Mouse (Mus musculus) limb, embryonic 12.5 days (tissue): ENCODE data around the gene Hoxa5. TPM values are rescaled to one million over a fixed set of nuclear protein-coding genes. Genes with fewer than 3 reads are reported as not detected.
A peak's percentile ranks its signal among the peaks of the same experiment; 100 is the strongest.

Experiments used
- ATAC-seq: fragments of 200-750 bp; cut with Nextera tagmentation; 2 replicates; pipeline ENCODE4 v1.8.0; 2017; ENCODE audit warnings: low read depth, moderate TSS enrichment; ENCODE audit not compliant: insufficient number of reproducible peaks, insufficient read depth, low FRiP score, low TSS enrichment
- H3K27ac ChIP-seq: fragments of 300-500 bp; sonication (generic); 2 replicates; pipeline ENCODE4 v1.5.1; 2016; ENCODE audit warnings: mild to moderate bottlenecking, moderate library complexity
- H3K27me3 ChIP-seq: fragments of 300-500 bp; sonication (generic); 2 replicates; pipeline ENCODE4 v1.6.1; 2016; ENCODE audit warnings: mild to moderate bottlenecking, moderate library complexity
- H3K36me3 ChIP-seq: fragments of 300-500 bp; sonication (generic); 2 replicates; pipeline ENCODE4 v1.6.1; 2016; ENCODE audit warnings: mild to moderate bottlenecking, moderate library complexity
- H3K4me1 ChIP-seq: fragments of 300-500 bp; sonication (generic); replicated peaks from 2 replicates; pipeline ENCODE4 v1.6.1; 2016
- H3K4me2 ChIP-seq: fragments of 300-500 bp; sonication (generic); 2 replicates; pipeline ENCODE4 v1.6.1; 2016; ENCODE audit warnings: mild to moderate bottlenecking, moderate library complexity
- H3K4me3 ChIP-seq: fragments of 300-500 bp; sonication (generic); replicated peaks from 2 replicates; pipeline ENCODE4 v1.5.1; 2016; ENCODE audit warnings: mild to moderate bottlenecking
- H3K9ac ChIP-seq: fragments of 300-500 bp; sonication (generic); replicated peaks from 2 replicates; pipeline ENCODE4 v1.6.1; 2016; ENCODE audit warnings: mild to moderate bottlenecking, moderate library complexity
- H3K9me3 ChIP-seq: fragments of 300-500 bp; sonication (generic); 2 replicates; pipeline ENCODE4 v1.6.1; 2016; ENCODE audit warnings: mild to moderate bottlenecking, moderate library complexity
- WGBS: fragments of 180-500 bp; shearing (Covaris S2); methylation state at CpG from one replicate; pipeline ENCODE4 v1.1.7; 2016; 5-methylcytosine and 5-hydroxymethylcytosine counted together
- polyA plus RNA-seq: library from polyadenylated mRNA; unstranded; fragments of >200 nt; fragmentation: Nextera tagmentation; extraction: Ambion mirVana; gene quantifications from 2 replicates; pipeline ENCODE4 v1.2.1, GENCODE M21; 2016

Hoxa5 gene
- polyA plus RNA-seq, 1 experiment from 2014 or later, result 9.2 TPM

GRCm38 (mm10) chr6:52178918-52179665, 25.3 kb downstream of the Hoxa5 start:
- H3K4me1 ChIP-seq, result peaks cover 87% of the 10 kb centered on the region
- H3K36me3 ChIP-seq, result peaks cover 9% of the 10 kb centered on the region; the same call in 1 of the 2 replicates
- H3K9me3 ChIP-seq, result no peaks in the 10 kb centered on the region
- H3K4me2 ChIP-seq, result peak overlapping the region; percentile 35
- no peak for ATAC-seq
- H3K4me3 ChIP-seq, result peak overlapping the region; percentile 10; the same call in 1 of the 2 replicates
- H3K27ac ChIP-seq, result 0 out of 2 replicates have a peak overlapping the region, but pooled peaks have one; percentile 18
- H3K27me3 ChIP-seq, result peaks cover 78% of the 10 kb centered on the region
- WGBS, result 14% methylated on average over 4 of the region's 4 CpGs
- peak overlapping the region; percentile 34; the same call in 1 of the 2 replicates for H3K9ac ChIP-seq

GRCm38 (mm10) chr6:52177806-52178205, 26.6 kb downstream of the Hoxa5 start:
- Histone ChIP-seq H3K9me3 (no peaks in the 10 kb centered on the region), H3K27me3 (peaks cover 67% of the 10 kb centered on the region), H3K36me3 (0 out of 2 replicates have a peak, but pooled peaks cover 9% of the 10 kb centered on the region), H3K4me2 (peak overlapping the region; percentile 89), H3K9ac (peak overlapping the region; percentile 37; the same call in 1 of the 2 replicates), H3K27ac (0 out of 2 replicates have a peak overlapping the region, but pooled peaks have one; percentile 5), H3K4me1 (peaks cover 85% of the 10 kb centered on the region), H3K4me3 (peak overlapping the region; percentile 51; the same call in 1 of the 2 replicates)
- no peak for ATAC-seq
- WGBS, result 7% methylated on average over 9 of the region's 9 CpGs

GRCm38 (mm10) chr6:52177061-52177735, 27.2 kb downstream of the Hoxa5 start, which contains the start of gene 5730596B20Rik:
TSS of gene 5730596B20Rik (plus strand) at chr6:52177498.
- H3K9ac ChIP-seq, result peak within 1 kb of the TSS; percentile 37
- peak within 1 kb of the TSS; percentile 89 for H3K4me2 ChIP-seq
- no peaks in the 10 kb centered on the region for H3K9me3 ChIP-seq
- peaks cover 68% of the 10 kb centered on the region for H3K27me3 ChIP-seq
- ATAC-seq, result no peak
- 2% methylated on average over 36 of the region's 36 CpGs for WGBS
- H3K4me3 ChIP-seq, result peak within 1 kb of the TSS; percentile 51
- peaks cover 87% of the 10 kb centered on the region for H3K4me1 ChIP-seq
- peak within 1 kb of the TSS; percentile 50; the same call in 1 of the 2 replicates for H3K27ac ChIP-seq
- H3K36me3 ChIP-seq, result 0 out of 2 replicates have a peak, but pooled peaks cover 9% of the 10 kb centered on the region

- WGBS, result 4% methylated on average over 6 of the region's 6 CpGs
- peaks cover 90% of the 10 kb centered on the region for H3K4me1 ChIP-seq
- H3K9me3 ChIP-seq, result no peaks in the 10 kb centered on the region
- 0 out of 2 replicates have a peak, but pooled peaks cover 4% of the 10 kb centered on the region for H3K36me3 ChIP-seq
- no peak for ATAC-seq
- H3K4me3 ChIP-seq, result peak overlapping the region; percentile 51
- H3K4me2 ChIP-seq, result peak overlapping the region; percentile 89
- H3K9ac ChIP-seq, result no peak overlapping the region
- peaks cover 69% of the 10 kb centered on the region for H3K27me3 ChIP-seq
- peak overlapping the region; percentile 50; the same call in 1 of the 2 replicates for H3K27ac ChIP-seq
These were observed 28.0 kb downstream of the Hoxa5 start for GRCm38 (mm10) chr6:52176391-52176790.

- Histone ChIP-seq H3K27me3 (peaks cover 69% of the 10 kb centered on the region), H3K9ac (peak overlapping the region; percentile 74), H3K27ac (peak overlapping the region; percentile 78)
These were observed 28.5 kb downstream of the Hoxa5 start for GRCm38 (mm10) chr6:52175864-52176263.

GRCm38 (mm10) chr6:52174968-52175751, 29.2 kb downstream of the Hoxa5 start:
- ATAC-seq, result no peak
- Histone ChIP-seq H3K9me3 (no peaks in the 10 kb centered on the region), H3K4me3 (peak overlapping the region; percentile 51), H3K4me2 (peak overlapping the region; percentile 89), H3K9ac (peak overlapping the region; percentile 74), H3K27me3 (peaks cover 69% of the 10 kb centered on the region), H3K36me3 (peaks cover 5% of the 10 kb centered on the region; the same call in 1 of the 2 replicates), H3K27ac (peak overlapping the region; percentile 78), H3K4me1 (peaks cover 91% of the 10 kb centered on the region)
- WGBS, result 4% methylated on average over 41 of the region's 41 CpGs

More at GRCm38 (mm10) chr6:52175864-52176263, 28.5 kb downstream of the Hoxa5 start:
- Histone ChIP-seq H3K4me1 (peaks cover 91% of the 10 kb centered on the region), H3K4me2 (peak overlapping the region; percentile 89), H3K4me3 (peak overlapping the region; percentile 51), H3K9me3 (no peaks in the 10 kb centered on the region), H3K36me3 (no peaks in the 10 kb centered on the region)
- no peak for ATAC-seq
- WGBS, result 1% methylated on average over 15 of the region's 35 CpGs

GRCm38 (mm10) chr6:52173648-52174047, 30.7 kb downstream of the Hoxa5 start:
- no peak overlapping the region for H3K4me3 ChIP-seq
- H3K27ac ChIP-seq, result no peak overlapping the region
- 6% methylated on average over 4 of the region's 4 CpGs for WGBS
- H3K27me3 ChIP-seq, result peaks cover 64% of the 10 kb centered on the region
- H3K9me3 ChIP-seq, result no peaks in the 10 kb centered on the region
- H3K4me1 ChIP-seq, result peaks cover 87% of the 10 kb centered on the region
- H3K4me2 ChIP-seq, result 0 out of 2 replicates have a peak overlapping the region, but pooled peaks have one; percentile 68
- ATAC-seq, result no peak
- no peak overlapping the region for H3K9ac ChIP-seq
- peaks cover 13% of the 10 kb centered on the region; the same call in 1 of the 2 replicates for H3K36me3 ChIP-seq

GRCm38 (mm10) chr6:52172501-52172900, 31.9 kb downstream of the Hoxa5 start:
- H3K9ac ChIP-seq, result peak overlapping the region; percentile 42; the same call in 1 of the 2 replicates
- H3K4me3 ChIP-seq, result peak overlapping the region; percentile 34
- peaks cover 81% of the 10 kb centered on the region for H3K4me1 ChIP-seq
- no peaks in the 10 kb centered on the region for H3K9me3 ChIP-seq
- peak overlapping the region; percentile 72 for H3K27ac ChIP-seq
- peak; percentile 61; the same call in 1 of the 2 replicates for ATAC-seq
- peaks cover 69% of the 10 kb centered on the region for H3K27me3 ChIP-seq
- H3K4me2 ChIP-seq, result peak overlapping the region; percentile 68
- peaks cover 14% of the 10 kb centered on the region; the same call in 1 of the 2 replicates for H3K36me3 ChIP-seq
- WGBS, result 1% methylated on average over 35 of the region's 35 CpGs

GRCm38 (mm10) chr6:52171938-52172337, 32.4 kb downstream of the Hoxa5 start:
- ATAC-seq, result no peak
- H3K9ac ChIP-seq, result peak overlapping the region; percentile 42; the same call in 1 of the 2 replicates
- H3K9me3 ChIP-seq, result no peaks in the 10 kb centered on the region
- peak overlapping the region; percentile 34 for H3K4me3 ChIP-seq
- peaks cover 70% of the 10 kb centered on the region for H3K27me3 ChIP-seq
- peaks cover 76% of the 10 kb centered on the region for H3K4me1 ChIP-seq
- peak overlapping the region; percentile 68 for H3K4me2 ChIP-seq
- peak overlapping the region; percentile 72 for H3K27ac ChIP-seq
- H3K36me3 ChIP-seq, result peaks cover 14% of the 10 kb centered on the region; the same call in 1 of the 2 replicates
- WGBS, result 18% methylated on average over 7 of the region's 7 CpGs

GRCm38 (mm10) chr6:52171331-52171730, 33.1 kb downstream of the Hoxa5 start:
- peaks cover 14% of the 10 kb centered on the region; the same call in 1 of the 2 replicates for H3K36me3 ChIP-seq
- WGBS, result 6% methylated on average over 4 of the region's 4 CpGs
- peaks cover 72% of the 10 kb centered on the region for H3K4me1 ChIP-seq
- H3K27me3 ChIP-seq, result peaks cover 70% of the 10 kb centered on the region
- no peak for ATAC-seq
- no peak overlapping the region for H3K9ac ChIP-seq
- H3K9me3 ChIP-seq, result no peaks in the 10 kb centered on the region
- H3K4me3 ChIP-seq, result no peak overlapping the region
- H3K4me2 ChIP-seq, result peak overlapping the region; percentile 68
- peak overlapping the region; percentile 72; the same call in 1 of the 2 replicates for H3K27ac ChIP-seq
